Mouse (Mus musculus): Measurements from ENCODE around the gene Cog5.
"Not testable (repeated sequence)": the region's sequence is repeated elsewhere in the genome, so short reads cannot be mapped to it uniquely, and the experiment has no call there.

Cog5 gene

GRCm38 (mm10) chr12:31654197-31654964 lies at the start of gene Cog5, which contains the start of gene Dus4l:
Cog5 (plus strand) TSS chr12:31654869.
Dus4l (minus strand) TSS chr12:31654826.
- peak; percentile 81 to 98 for DNase-seq (ENCODE audit: low read depth in 1 of 2, low spot score in 2 of 2)

DNA sequence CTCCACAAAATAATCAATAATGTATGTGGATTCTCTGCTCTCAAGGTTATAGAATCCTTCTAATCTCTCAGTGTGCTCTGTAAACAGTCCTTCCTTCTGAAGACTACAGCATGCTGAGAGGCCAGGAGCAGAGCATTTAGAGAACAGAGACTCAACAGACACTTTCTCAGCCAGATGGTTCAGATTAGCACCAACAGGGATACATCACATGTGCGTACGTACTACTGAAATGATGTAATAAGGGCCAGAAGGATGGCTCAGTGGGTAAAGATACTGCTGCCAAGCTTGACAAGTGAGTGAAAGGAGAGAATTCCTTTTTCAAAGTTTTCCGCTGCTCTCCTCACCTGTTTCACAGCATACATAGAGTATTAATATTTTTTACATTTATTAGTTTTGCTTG lies 49.8 kb upstream of the Cog5 start:
- no peak for DNase-seq (ENCODE audit: low read depth in 1 of 2, low spot score in 2 of 2)

- no peak for DNase-seq (ENCODE audit: low read depth in 1 of 2, low spot score in 2 of 2)
Observed at GRCm38 (mm10) chr12:31608138-31608537, 46.5 kb upstream of the Cog5 start.

GRCm38 (mm10) chr12:31613353-31613752 lies 41.3 kb upstream of the Cog5 start:
- no peak for DNase-seq (ENCODE audit: low read depth in 1 of 2, low spot score in 2 of 2)

DNA sequence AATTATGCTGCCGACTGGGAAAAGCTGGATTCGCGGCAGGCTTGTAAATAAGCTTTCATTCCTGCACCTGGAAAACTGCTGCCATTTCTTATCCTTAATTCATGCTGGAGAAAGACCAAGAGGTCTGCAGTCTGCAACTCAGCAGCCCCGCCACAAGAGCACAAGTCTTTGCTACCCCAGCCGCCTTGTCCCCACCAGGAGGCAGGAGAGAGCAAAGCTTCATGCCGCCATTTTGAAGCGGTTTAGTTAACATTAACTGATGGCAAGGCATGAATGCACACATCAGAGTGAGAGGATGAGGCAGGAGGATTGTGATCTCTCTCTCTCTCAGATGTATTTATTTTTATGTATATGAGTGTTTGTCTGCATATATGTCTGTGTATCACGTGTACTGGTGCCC lies 34.6 kb upstream of the Cog5 start:
- no peak for DNase-seq (ENCODE audit: low read depth in 1 of 2, low spot score in 2 of 2)

DNA sequence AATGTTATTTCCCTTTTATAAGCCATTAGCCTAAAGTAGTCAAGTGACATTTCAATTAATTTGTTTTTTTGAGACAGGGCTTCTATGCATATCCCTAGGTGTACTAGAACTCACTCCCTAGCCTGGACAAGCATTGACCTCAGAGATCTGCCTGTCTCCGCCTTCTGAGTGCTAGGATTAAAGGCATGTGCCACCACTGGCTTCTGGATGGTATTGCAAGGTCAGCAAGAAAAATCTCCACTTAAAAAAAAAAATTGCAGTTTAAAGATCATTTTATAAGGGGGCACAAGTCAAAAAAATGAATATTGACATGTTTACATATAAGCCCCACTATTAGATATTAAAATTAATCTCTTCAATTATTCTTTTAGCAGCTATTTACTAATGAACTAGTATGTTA lies 29.7 kb upstream of the Cog5 start:
- DNase-seq (ENCODE audit: low read depth in 1 of 2, low spot score in 2 of 2) = no peak

DNA sequence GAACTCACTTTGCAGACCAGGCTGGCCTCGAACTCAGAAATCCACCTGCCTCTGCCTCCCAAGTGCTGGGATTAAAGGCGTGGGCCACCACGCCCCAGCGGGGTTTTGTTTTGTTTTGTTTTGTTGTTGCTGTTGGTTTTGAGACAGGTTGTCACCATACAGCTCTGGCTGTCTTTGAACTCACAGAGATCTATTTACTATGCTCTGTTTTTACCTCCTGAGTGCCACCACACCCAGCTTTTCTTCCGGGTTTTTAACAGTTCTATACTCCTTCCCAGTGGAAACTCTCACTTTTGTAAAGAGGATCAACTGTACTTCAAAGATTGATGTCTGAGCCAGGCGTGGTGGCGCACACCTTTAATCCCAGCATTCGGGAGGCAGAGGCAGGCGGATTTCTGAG lies 26.3 kb upstream of the Cog5 start:
- DNase-seq (ENCODE audit: low read depth in 1 of 2, low spot score in 2 of 2) = not testable (repeated sequence)

- peak in 1 of 2 experiments; percentile 14 for DNase-seq (ENCODE audit: low read depth in 1 of 2, low spot score in 2 of 2)
Observed at GRCm38 (mm10) chr12:31633970-31634342, 20.7 kb upstream of the Cog5 start.

GRCm38 (mm10) chr12:31634343-31635239 lies 20.1 kb upstream of the Cog5 start, which contains the start of gene Bcap29:
Bcap29 (minus strand) TSS chr12:31634658.
- peak in 1 of 2 experiments; percentile 61 for DNase-seq (ENCODE audit: low read depth in 1 of 2, low spot score in 2 of 2)

- DNase-seq (ENCODE audit: low read depth in 1 of 2, low spot score in 2 of 2) = no peak
Observed at GRCm38 (mm10) chr12:31635240-31635607, 19.4 kb upstream of the Cog5 start.

DNA sequence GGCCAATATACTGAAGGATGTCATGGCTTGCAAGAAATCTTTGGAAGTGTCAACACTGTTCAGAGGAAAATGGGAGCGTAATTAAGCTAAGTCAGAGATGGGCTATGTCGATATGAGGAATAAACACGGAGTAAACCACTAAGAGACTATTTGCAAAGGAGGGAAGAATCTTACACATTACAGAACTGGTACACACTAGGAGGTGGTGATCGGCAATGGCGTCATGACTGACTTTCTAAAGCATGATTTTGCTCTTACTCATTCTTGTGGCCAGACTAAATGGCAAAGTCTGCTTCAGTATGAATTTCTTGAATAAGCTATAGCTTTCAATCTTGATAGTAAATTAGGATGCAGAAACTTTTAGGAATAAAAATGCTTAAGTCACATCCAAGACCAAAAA lies 1.1 kb upstream of the Cog5 start:
- DNase-seq (ENCODE audit: low read depth in 1 of 2, low spot score in 2 of 2) = no peak

- no peak for DNase-seq (ENCODE audit: low read depth in 1 of 2, low spot score in 2 of 2)
Observed at GRCm38 (mm10) chr12:31654965-31655477, 352 bp downstream of the Cog5 start.

- no peak for DNase-seq (ENCODE audit: low read depth in 1 of 2, low spot score in 2 of 2)
Observed at GRCm38 (mm10) chr12:31656841-31657240, 2.2 kb downstream of the Cog5 start.

GRCm38 (mm10) chr12:31665999-31666398 lies 11.3 kb downstream of the Cog5 start:
- no peak for DNase-seq (ENCODE audit: low read depth in 1 of 2, low spot score in 2 of 2)

DNA sequence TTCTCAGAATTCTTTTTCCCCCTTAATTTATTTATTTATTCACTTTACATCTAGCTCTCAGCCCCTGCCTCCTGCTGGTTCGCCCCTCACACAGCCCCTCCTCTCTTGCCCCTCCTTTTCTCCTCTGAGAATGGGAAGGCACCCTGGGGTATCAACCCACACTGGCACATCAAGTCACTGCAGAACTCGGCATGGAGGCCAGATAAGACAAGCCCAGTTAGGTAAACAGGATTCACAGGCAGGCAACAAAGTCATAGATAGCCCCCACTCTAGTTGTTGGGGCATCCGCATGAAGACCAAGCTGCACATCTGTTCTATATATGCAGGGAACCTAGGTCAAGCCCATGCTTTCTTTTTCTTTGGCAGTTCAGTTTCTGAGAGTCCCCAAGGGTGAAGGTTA lies 12.5 kb downstream of the Cog5 start:
- no peak for DNase-seq (ENCODE audit: low read depth in 1 of 2, low spot score in 2 of 2)

DNA sequence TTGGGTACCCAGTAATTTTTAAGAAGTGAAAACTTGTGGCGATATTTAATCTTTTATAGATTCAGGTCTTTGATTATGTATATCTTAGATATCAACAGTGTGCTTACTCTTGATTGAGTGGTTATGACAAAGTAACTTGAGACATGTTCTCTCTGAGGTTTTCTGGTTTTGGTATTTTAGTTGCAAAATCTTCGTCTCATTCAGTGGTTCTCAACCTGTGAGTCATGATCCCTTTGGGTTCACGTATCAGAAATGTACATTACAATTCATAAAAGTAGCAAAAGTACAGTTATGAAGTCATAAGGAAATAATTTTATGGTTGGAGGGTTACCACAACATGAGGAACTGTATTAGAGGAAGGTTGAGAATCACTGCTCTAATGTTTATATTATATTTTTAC lies 32.0 kb downstream of the Cog5 start:
- no peak for DNase-seq (ENCODE audit: low read depth in 1 of 2, low spot score in 2 of 2)

GRCm38 (mm10) chr12:31693278-31693677 lies 38.6 kb downstream of the Cog5 start:
- DNase-seq (ENCODE audit: low read depth in 1 of 2, low spot score in 2 of 2) = no peak

GRCm38 (mm10) chr12:31700623-31701347 lies 46.1 kb downstream of the Cog5 start:
- DNase-seq (ENCODE audit: low read depth in 1 of 2, low spot score in 2 of 2) = no peak

- DNase-seq (ENCODE audit: low read depth in 1 of 2, low spot score in 2 of 2) = no peak
Observed at GRCm38 (mm10) chr12:31701411-31701810, 46.7 kb downstream of the Cog5 start.

DNA sequence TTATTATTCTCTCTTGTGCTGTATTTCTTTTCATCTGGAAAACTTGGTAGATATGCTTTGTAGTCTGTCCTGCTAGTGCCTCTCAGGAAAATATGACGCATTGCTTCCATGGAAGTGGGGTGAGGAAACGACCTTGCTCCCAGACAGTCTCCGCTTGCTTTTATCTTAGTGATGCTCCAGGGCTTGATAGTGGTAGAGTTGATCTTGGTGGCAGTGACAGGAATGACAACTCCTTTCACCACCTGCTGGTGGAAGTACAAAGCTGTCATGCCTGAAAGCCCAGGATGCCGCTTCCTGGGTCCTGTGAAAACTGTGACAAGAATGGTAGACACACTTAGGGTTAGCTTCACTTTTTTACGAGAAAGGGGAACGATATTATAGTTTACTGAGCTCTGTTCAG lies 49.2 kb downstream of the Cog5 start:
- DNase-seq (ENCODE audit: low read depth in 1 of 2, low spot score in 2 of 2) = no peak

DNA sequence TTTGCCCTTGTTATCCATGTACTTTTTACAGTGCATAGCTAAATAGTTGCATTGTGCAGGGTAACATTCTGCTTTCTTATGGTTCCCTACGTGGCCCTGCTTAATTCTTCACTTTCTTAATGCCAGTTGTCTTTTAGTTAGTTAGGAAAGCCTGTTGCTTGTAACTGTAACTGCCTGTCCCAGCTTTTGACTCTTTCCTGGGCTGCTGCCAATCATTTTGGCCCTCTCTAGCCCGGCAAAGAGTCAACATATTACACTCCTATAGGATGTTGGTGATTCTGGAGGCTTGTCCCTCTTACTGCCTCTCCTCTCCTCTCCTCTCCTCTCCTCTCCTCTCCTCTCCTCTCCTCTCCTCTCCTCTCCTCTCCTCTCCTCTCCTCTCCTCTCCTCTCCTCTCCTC lies 51.5 kb downstream of the Cog5 start:
- no peak for DNase-seq (ENCODE audit: low read depth in 1 of 2, low spot score in 2 of 2)
